Mouse (Mus musculus) ovary, postnatal 14 days (tissue): ENCODE measurements around the gene Zfp748.

ENCODE experiments used
- DNase-seq: peaks from one replicate; pipeline ENCODE4 v3.0.0; 2022; ENCODE audit warnings: low spot score

Gene Zfp748

DNA sequence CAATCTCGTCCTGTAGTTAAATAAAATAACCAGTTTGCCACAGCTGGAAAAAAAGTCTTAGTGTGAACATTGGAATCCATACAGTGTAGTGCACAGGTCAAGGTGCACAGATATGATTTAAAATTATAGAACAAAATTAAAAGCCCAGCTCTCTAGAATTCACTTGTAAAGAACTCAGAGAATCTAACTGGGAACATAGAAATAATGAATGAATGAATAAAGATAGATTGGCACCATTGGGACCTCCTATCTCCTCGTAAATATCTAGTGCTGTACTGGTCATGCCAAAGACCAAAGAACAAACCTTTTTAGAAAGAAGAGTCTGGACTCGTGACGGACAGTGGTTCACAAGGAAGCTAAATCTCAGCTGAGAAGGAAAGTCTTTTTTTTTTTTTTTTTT is at the start of gene Zfp748:
Gene Zfp748 (minus strand): TSS at position 101 of the 400 bp plus-strand sequence.
- DNase-seq: no peak

DNA sequence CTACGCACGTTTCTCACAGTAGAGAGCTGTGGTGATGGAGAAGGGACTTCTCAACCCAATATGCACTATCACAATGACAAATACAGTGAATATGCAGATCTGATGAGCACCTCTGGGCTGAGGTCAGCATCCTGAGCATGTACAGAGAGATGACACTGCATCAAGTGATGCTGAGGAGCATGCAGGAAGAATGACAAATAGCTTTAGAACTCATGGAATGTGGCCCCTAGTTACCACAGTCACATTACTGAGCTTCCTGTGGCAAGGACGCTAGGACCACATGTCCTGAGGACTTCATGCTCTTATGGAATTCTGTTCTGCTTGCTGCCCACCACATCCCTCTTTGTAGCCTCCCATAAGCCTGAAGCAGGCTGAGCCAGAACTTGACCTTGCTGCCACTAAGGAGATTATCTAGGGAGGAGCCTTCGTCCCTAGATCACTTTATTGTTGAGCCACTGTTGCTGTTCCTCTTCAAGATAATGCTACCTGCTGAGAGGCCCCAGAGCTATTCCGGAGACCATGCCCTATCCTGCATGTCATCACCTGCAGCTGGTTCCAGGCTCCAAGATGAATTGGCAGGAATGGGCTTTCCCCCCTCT is 19.1 kb upstream of the Zfp748 start:
- DNase-seq: no peak

- peak; percentile 61 for DNase-seq
These were observed 904 bp downstream of the Zfp748 start for GRCm38 (mm10) chr13:67552505-67553346.

GRCm38 (mm10) chr13:67545941-67546340 is 7.7 kb downstream of the Zfp748 start:
- no peak for DNase-seq

DNA sequence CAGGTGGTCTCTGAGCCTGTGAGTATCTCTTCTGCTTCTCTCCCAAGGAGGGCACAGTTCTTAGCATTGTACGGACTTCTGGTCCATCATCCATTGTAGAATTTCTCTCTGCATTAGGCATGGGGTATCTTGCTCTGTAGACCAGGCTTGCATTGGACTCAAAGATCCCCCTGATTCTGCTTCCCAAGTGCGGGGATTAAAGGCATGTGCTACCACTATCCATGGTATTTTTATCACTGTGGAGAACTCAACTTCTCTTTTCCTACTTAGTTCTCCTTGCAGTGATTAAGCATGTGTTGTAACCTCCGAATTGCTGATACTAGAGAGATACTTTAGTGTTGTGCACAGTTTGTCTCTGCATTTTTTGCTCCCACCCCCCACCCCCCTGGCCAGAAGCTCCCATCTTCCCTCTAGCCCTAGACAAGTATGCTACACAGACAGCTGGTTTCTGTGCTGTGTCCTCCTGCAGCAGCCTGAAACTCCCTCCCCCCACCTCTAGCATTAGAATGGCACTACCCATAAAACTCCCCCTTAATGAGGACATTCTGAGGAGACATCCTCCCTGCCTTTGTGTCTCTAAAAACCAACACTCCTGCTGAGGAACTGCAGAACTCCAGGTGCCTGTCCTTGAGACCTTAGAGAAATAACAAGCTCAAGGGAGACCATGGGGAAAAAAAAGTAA is 26.4 kb downstream of the Zfp748 start:
- DNase-seq: no peak

DNA sequence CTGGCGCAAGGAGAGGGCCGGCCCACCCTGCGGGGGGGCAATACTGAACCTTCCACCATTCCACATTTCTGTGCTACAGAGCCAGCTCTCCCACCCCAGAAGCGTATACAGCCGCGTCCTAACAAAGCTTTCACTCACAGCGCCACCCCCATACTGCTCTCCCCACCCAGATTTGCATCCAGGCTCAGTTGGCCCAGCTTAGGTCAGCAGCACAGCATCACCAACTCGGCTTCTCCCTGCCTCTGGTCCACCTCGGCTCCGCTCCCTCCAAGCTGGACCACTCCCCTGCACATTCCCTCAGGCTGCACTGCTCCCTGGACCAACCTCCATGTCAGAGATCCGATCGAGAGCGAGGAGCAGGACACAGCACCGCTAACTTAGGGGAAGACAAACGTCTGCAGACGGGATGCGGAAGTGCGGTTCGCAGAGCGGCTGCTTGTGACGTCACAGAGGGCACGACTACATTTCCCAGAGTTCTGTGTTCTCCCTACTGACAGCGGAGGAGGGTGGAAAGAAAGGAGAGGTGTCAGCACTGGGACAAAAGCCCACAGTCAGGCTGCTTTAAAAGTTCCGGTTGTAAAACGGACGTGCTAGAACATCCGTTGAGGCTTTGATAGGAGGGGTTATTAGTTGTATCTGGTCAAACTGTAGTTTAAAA is 27.7 kb downstream of the Zfp748 start, which contains the start of the genes Gm26965 and Zfp87:
Gene Gm26965 (minus strand): TSS at position 399 of the 658 bp plus-strand sequence.
Gene Zfp87 (minus strand): TSS at position 425 of the 658 bp plus-strand sequence.
- DNase-seq: peak; percentile 87

DNA sequence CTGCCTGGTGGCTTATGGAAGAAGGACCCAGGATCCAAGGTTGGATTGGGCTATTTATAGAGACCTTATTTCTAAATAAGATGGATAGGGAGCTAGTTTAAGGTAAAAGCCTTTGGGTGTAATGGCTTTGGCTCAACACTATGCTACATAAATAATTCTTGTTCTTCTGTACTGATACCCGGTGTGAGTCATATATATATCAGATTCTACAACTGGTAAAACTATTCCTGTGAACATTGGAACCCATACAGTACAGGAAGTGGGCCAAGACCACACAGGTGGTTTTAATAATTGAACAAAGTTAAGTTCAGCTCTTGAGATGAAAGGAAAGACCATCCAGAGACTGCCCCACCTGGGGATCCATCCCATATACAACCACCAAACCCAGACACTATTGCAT is 52.7 kb downstream of the Zfp748 start:
- no peak for DNase-seq

GRCm38 (mm10) chr13:67500084-67500719 is 53.4 kb downstream of the Zfp748 start, which contains the start of gene Zfp58:
Gene Zfp58 (minus strand): TSS chr13:67500555.
- peak; percentile 66 for DNase-seq

GRCm38 (mm10) chr13:67495631-67496030 is 58.0 kb downstream of the Zfp748 start:
- DNase-seq: no peak
